Mouse (Mus musculus): ENCODE data around the gene Qdpr.

The Qdpr gene

GRCm38 (mm10) chr5:45449831-45450716 lies at the start of gene Qdpr:
TSS of gene Qdpr (minus strand) at chr5:45450236.
- peak; percentile 98 to 99 for DNase-seq

- DNase-seq: no peak
Observed at GRCm38 (mm10) chr5:45497564-45497963, 47.5 kb upstream of the Qdpr start.

- peak; percentile 23 to 58 for DNase-seq
Observed at GRCm38 (mm10) chr5:45496930-45497550, 47.0 kb upstream of the Qdpr start.

GRCm38 (mm10) chr5:45496479-45496878 lies 46.4 kb upstream of the Qdpr start:
- no peak for DNase-seq

- no peak for DNase-seq
Observed at GRCm38 (mm10) chr5:45496042-45496441, 46.0 kb upstream of the Qdpr start.

- no peak for DNase-seq
Observed at GRCm38 (mm10) chr5:45495429-45495975, 45.5 kb upstream of the Qdpr start.

- peak in 1 of 2 experiments; percentile 21 for DNase-seq
Observed at GRCm38 (mm10) chr5:45494093-45494755, 44.2 kb upstream of the Qdpr start.

GRCm38 (mm10) chr5:45493191-45494092 lies 43.4 kb upstream of the Qdpr start, which contains the start of gene Lap3:
TSS of gene Lap3 (plus strand) at chr5:45493374.
- peak; percentile 100 for DNase-seq

GRCm38 (mm10) chr5:45491776-45492175 lies 41.7 kb upstream of the Qdpr start:
- peak in 1 of 2 experiments; percentile 27 for DNase-seq

- DNase-seq: no peak
Observed at GRCm38 (mm10) chr5:45483654-45484053, 33.6 kb upstream of the Qdpr start.

- DNase-seq: no peak
Observed at GRCm38 (mm10) chr5:45482607-45483006, 32.6 kb upstream of the Qdpr start.

GRCm38 (mm10) chr5:45481125-45481524 lies 31.1 kb upstream of the Qdpr start:
- no peak for DNase-seq

- no peak for DNase-seq
Observed at GRCm38 (mm10) chr5:45480066-45480465, 30.0 kb upstream of the Qdpr start.

- peak in 1 of 2 experiments; percentile 41 for DNase-seq
Observed at GRCm38 (mm10) chr5:45477601-45478000, 27.6 kb upstream of the Qdpr start.

- DNase-seq: no peak
Observed at GRCm38 (mm10) chr5:45476288-45476687, 26.3 kb upstream of the Qdpr start.

GRCm38 (mm10) chr5:45475771-45476170 lies 25.7 kb upstream of the Qdpr start:
- DNase-seq: no peak

GRCm38 (mm10) chr5:45474758-45475157 lies 24.7 kb upstream of the Qdpr start:
- DNase-seq: no peak

GRCm38 (mm10) chr5:45474215-45474614 lies 24.2 kb upstream of the Qdpr start:
- DNase-seq: peak in 1 of 2 experiments; percentile 73

- no peak for DNase-seq
Observed at GRCm38 (mm10) chr5:45473521-45473920, 23.5 kb upstream of the Qdpr start.

- no peak for DNase-seq
Observed at GRCm38 (mm10) chr5:45472880-45473450, 22.9 kb upstream of the Qdpr start.

GRCm38 (mm10) chr5:45454456-45454855 lies 4.4 kb upstream of the Qdpr start:
- DNase-seq: no peak

- no peak for DNase-seq
Observed at GRCm38 (mm10) chr5:45453451-45453850, 3.4 kb upstream of the Qdpr start, which contains the start of gene Clrn2. TSS of gene Clrn2 (plus strand) at chr5:45453751.
